Mouse (Mus musculus) c-Kit-negative CD71-positive TER-119-positive erythroid progenitor cells, embryonic 14.5 days (primary cell): ENCODE measurements around the gene Nit1.

ENCODE experiments used
- DNase-seq: peaks from one replicate; pipeline ENCODE4 v3.0.0-alpha.2; 2013; ENCODE audit warnings: low read depth, low spot score

Gene Nit1

GRCm38 (mm10) chr1:171293906-171294297 is 51.5 kb downstream of the Nit1 start:
- DNase-seq, result no peak

- DNase-seq, result no peak
Observed at GRCm38 (mm10) chr1:171293351-171293750, 52.1 kb downstream of the Nit1 start.

DNA sequence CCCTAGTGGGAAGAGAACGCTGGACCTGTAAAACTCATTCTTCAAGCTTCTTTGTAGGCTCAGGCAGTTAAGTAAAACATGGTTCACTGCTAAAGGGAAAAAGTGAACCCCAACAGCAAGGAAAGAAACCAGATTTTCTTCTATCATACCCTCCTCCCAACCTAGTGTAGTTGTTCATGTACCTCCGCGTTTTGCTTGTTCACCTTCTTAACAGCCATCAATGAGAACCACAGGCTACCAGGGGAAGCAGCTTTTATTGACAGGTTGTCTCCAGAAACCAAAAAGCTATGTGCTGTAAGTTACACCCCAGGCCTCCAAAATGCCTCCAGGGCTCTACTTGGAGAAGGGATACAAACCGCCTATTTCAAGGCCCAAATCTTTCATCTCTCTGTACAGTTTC is 57.1 kb downstream of the Nit1 start:
- no peak for DNase-seq
